Mouse (Mus musculus) bone marrow, adult 2 months (tissue): Measurements from ENCODE around the gene Dnajc15.

Experiments used
- CTCF ChIP-seq: fragments of 200-500 bp; IDR thresholded peaks from 2 replicates; pipeline ENCODE4 v1.5.1; 2011; ENCODE audit warnings: low read length, control low read depth; ENCODE audit not compliant: control insufficient read depth, insufficient read depth
- POLR2A ChIP-seq: fragments of 200-500 bp; IDR thresholded peaks from 2 replicates; pipeline ENCODE4 v1.6.1; 2011; ENCODE audit warnings: low read depth, mild to moderate bottlenecking, control low read depth, low read length, borderline replicate concordance; ENCODE audit not compliant: control insufficient read depth

DNA sequence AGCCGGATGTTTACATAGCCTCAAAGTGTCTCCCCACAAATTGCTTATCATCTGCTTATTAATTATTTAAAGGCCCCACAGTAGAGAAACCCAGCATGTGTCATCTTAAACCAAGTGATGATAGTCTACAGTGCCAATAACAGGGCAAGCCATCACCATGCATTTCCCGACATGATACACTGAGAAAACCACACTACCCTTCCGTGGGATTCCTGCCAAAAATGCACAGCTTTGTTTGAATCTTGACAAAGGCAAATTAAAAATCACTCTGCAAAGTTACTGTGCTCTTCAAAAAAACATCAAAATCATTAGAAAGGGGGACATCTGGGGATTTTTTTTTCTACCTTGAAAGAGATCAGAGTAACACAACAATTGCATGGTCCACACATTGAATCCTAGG lies 11.5 kb upstream of the Dnajc15 start:
- no peak for TF ChIP-seq CTCF
- TF ChIP-seq POLR2A: no peak
